Mouse (Mus musculus) A20 (cell line): ENCODE results near the gene Usp1.
A peak's percentile ranks its signal among the peaks of the same experiment; 100 is the strongest.
"Not testable (repeated sequence)": the region's sequence is repeated elsewhere in the genome, so short reads cannot be mapped to it uniquely, and the experiment has no call there.

ENCODE experiments used
- DNase-seq: peaks from one replicate; pipeline ENCODE4 v3.0.0-alpha.2; 2011; ENCODE audit warnings: low read depth, low spot score

The Usp1 gene

GRCm38 (mm10) chr4:98923568-98924070 lies at the start of gene Usp1:
Gene Usp1, plus strand, starts transcription at chr4:98923810.
- no peak for DNase-seq

GRCm38 (mm10) chr4:98882706-98883105 lies 40.9 kb upstream of the Usp1 start:
- no peak for DNase-seq

- no peak for DNase-seq
Observed at GRCm38 (mm10) chr4:98886377-98886776, 37.2 kb upstream of the Usp1 start.

- DNase-seq, result peak; percentile 69
Observed at GRCm38 (mm10) chr4:98887148-98887547, 36.5 kb upstream of the Usp1 start.

- DNase-seq, result no peak
Observed at GRCm38 (mm10) chr4:98910246-98910645, 13.4 kb upstream of the Usp1 start.

GRCm38 (mm10) chr4:98917724-98918123 lies 5.9 kb upstream of the Usp1 start:
- DNase-seq, result no peak

- no peak for DNase-seq
Observed at GRCm38 (mm10) chr4:98918204-98918603, 5.4 kb upstream of the Usp1 start.

- no peak for DNase-seq
Observed at GRCm38 (mm10) chr4:98920896-98921295, 2.7 kb upstream of the Usp1 start.

- peak; percentile 63 for DNase-seq
Observed at GRCm38 (mm10) chr4:98922061-98922642, 1.5 kb upstream of the Usp1 start.

- DNase-seq, result peak; percentile 99
Observed at GRCm38 (mm10) chr4:98922643-98923567, 705 bp upstream of the Usp1 start.

- DNase-seq, result peak; percentile 58
Observed at GRCm38 (mm10) chr4:98924071-98924905, 678 bp downstream of the Usp1 start.

GRCm38 (mm10) chr4:98924906-98925178 lies 1.2 kb downstream of the Usp1 start:
- no peak for DNase-seq

- peak; percentile 51 for DNase-seq
Observed at GRCm38 (mm10) chr4:98925250-98925781, 1.7 kb downstream of the Usp1 start.

- no peak for DNase-seq
Observed at GRCm38 (mm10) chr4:98936036-98936435, 12.4 kb downstream of the Usp1 start.

GRCm38 (mm10) chr4:98938210-98938609 lies 14.6 kb downstream of the Usp1 start:
- not testable (repeated sequence) for DNase-seq

- DNase-seq, result no peak
Observed at GRCm38 (mm10) chr4:98950563-98950962, 27.0 kb downstream of the Usp1 start.

- no peak for DNase-seq
Observed at GRCm38 (mm10) chr4:98955986-98956385, 32.4 kb downstream of the Usp1 start.

GRCm38 (mm10) chr4:98960243-98960642 lies 36.6 kb downstream of the Usp1 start:
- DNase-seq, result no peak

GRCm38 (mm10) chr4:98969946-98970345 lies 46.3 kb downstream of the Usp1 start:
- DNase-seq, result peak; percentile 40

- DNase-seq, result no peak
Observed at GRCm38 (mm10) chr4:98975741-98976140, 52.1 kb downstream of the Usp1 start.

GRCm38 (mm10) chr4:98978288-98978687 lies 54.7 kb downstream of the Usp1 start:
- not testable (repeated sequence) for DNase-seq

- no peak for DNase-seq
Observed at GRCm38 (mm10) chr4:98978693-98979092, 55.1 kb downstream of the Usp1 start.
